Comparison of ENCODE assay signal across 12 mouse cellular contexts in the genomic region with DNA sequence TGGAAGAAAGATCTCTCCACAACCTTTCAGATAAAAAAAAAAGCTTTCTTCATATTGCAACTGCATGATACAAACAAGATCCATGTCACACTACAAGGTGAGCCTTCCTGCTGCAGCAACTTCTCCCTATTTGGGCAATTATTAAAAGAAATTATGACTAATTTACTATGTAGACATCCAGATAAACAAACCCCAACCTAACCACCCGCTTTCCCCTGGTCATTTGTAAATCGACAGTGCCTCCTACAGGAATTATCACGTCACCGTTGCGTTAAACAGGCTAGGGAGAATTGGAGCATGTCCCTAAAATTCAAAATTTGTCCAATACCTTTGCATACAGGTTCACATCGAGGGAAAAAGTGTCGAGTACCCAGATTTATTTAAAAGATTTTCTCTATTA. TPM values are rescaled to one million over a fixed set of nuclear protein-coding genes. Genes with fewer than 3 reads are reported as not detected.
A peak's percentile ranks its signal among the peaks of the same experiment; 100 is the strongest.
DNase-seq lines count a peak whose midpoint lies in the region; ATAC-seq lines count a peak whose summit lies in the region.
"Had no signal": no experiment of that assay in that cellular context is flagged by ENCODE, and none has a peak within 500 bp of the region (broad histone marks: within the 10 kb centered on the region; RNA-seq: fewer than 3 reads in every experiment).

No protein-coding gene starts in this region.

- H3K4me3 ChIP-seq in forebrain, embryonic 14.5 days (ENCODE audit: low read depth, low read length): no peak overlapping the region
- H3K4me3 ChIP-seq in forebrain, embryonic 15.5 days: no peak overlapping the region
- H3K4me3 ChIP-seq in liver, embryonic 12.5 days: peak overlapping the region; percentile 13; the same call in 1 of the 2 replicates
- H3K4me3 ChIP-seq in liver, embryonic 11.5 days (ENCODE audit: low read depth, low read length): no peak overlapping the region
- H3K4me3 ChIP-seq: erythroblast, embryonic 14.5 days had no signal

- peaks cover 14% of the 10 kb centered on the region; the same call in 1 of the 2 replicates for H3K4me1 ChIP-seq in forebrain, embryonic 14.5 days (ENCODE audit: control insufficient read depth, insufficient read depth, low read length)
- peaks cover 38% of the 10 kb centered on the region for H3K4me1 ChIP-seq in forebrain, embryonic 15.5 days
- H3K4me1 ChIP-seq in liver, embryonic 12.5 days: peaks cover 33% of the 10 kb centered on the region
- H3K4me1 ChIP-seq in liver, embryonic 11.5 days (replicated peaks; ENCODE audit: control insufficient read depth, insufficient read depth, low read length): peaks cover 8% of the 10 kb centered on the region

- peaks cover 34% of the 10 kb centered on the region for H3K27me3 ChIP-seq in forebrain, embryonic 14.5 days (replicated peaks; ENCODE audit: control insufficient read depth, insufficient read depth, low read length)
- H3K27me3 ChIP-seq in forebrain, embryonic 15.5 days: peaks cover 29% of the 10 kb centered on the region; the same call in 1 of the 2 replicates
- H3K27me3 ChIP-seq in liver, embryonic 12.5 days (replicated peaks): peaks cover 58% of the 10 kb centered on the region
- peaks cover 54% of the 10 kb centered on the region for H3K27me3 ChIP-seq in liver, embryonic 11.5 days (replicated peaks; ENCODE audit: control insufficient read depth, insufficient read depth, low read length)

- H3K9me3 ChIP-seq in forebrain, embryonic 14.5 days (replicated peaks; ENCODE audit: control insufficient read depth, low read length): no peaks in the 10 kb centered on the region
- H3K9me3 ChIP-seq in forebrain, embryonic 15.5 days: no peaks in the 10 kb centered on the region
- H3K9me3 ChIP-seq in liver, embryonic 12.5 days (replicated peaks): no peaks in the 10 kb centered on the region
- H3K9me3 ChIP-seq in liver, embryonic 11.5 days (ENCODE audit: control insufficient read depth, low read length): no peaks in the 10 kb centered on the region

- H3K4me2 ChIP-seq in forebrain, embryonic 14.5 days (ENCODE audit: low read length): no peak overlapping the region
- H3K4me2 ChIP-seq in forebrain, embryonic 15.5 days (replicated peaks): no peak overlapping the region
- H3K4me2 ChIP-seq in liver, embryonic 12.5 days: peak overlapping the region; percentile 44
- H3K4me2 ChIP-seq in liver, embryonic 11.5 days: no peak overlapping the region; the same call in 1 of the 2 replicates

- peak; percentile 69 for DNase-seq in forebrain, embryonic 14.5 days (ENCODE audit: low spot score)
- DNase-seq in liver, embryonic 11.5 days (ENCODE audit: low spot score): no peak
- peak; percentile 53 for DNase-seq in adipocyte (ENCODE audit: low spot score)
- DNase-seq in mesoderm, embryonic 11.5 days (ENCODE audit: low read depth, low spot score): peak; percentile 42
- DNase-seq in thymus, postnatal 14 days: no peak
- no peak for DNase-seq in layer of hippocampus, postnatal 36 days
- DNase-seq: right cerebral cortex, postnatal 14 days had no signal

- WGBS in forebrain, embryonic 14.5 days: 5% methylated on average over 7 of the region's 7 CpGs
- 11% methylated on average over 7 of the region's 7 CpGs for whole genome bisulfite sequencing in forebrain, embryonic 15.5 days
- WGBS in liver, embryonic 12.5 days (ENCODE audit: insufficient replicate concordance): 9% methylated on average over 7 of the region's 7 CpGs
- 11% methylated on average over 7 of the region's 7 CpGs for WGBS in liver, embryonic 11.5 days

- H3K36me3 ChIP-seq in forebrain, embryonic 14.5 days (ENCODE audit: control insufficient read depth, insufficient read depth, low read length): peaks cover 3% of the 10 kb centered on the region; the same call in 1 of the 2 replicates
- H3K36me3 ChIP-seq in forebrain, embryonic 15.5 days: no peaks in the 10 kb centered on the region
- H3K36me3 ChIP-seq in liver, embryonic 12.5 days: peaks cover 12% of the 10 kb centered on the region
- H3K36me3 ChIP-seq in liver, embryonic 11.5 days (ENCODE audit: control insufficient read depth, insufficient read depth, low read length): no peaks in the 10 kb centered on the region

- H3K9ac ChIP-seq in forebrain, embryonic 14.5 days (ENCODE audit: low read length): no peak overlapping the region
- no peak overlapping the region for H3K9ac ChIP-seq in forebrain, embryonic 15.5 days (replicated peaks)
- H3K9ac ChIP-seq in liver, embryonic 12.5 days: no peak overlapping the region
- no peak overlapping the region for H3K9ac ChIP-seq in liver, embryonic 11.5 days (ENCODE audit: low read depth, low read length)

- H3K27ac ChIP-seq in forebrain, embryonic 14.5 days (ENCODE audit: low read depth, low read length): no peak overlapping the region
- H3K27ac ChIP-seq in forebrain, embryonic 15.5 days (replicated peaks): no peak overlapping the region
- no peak overlapping the region for H3K27ac ChIP-seq in liver, embryonic 12.5 days
- no peak overlapping the region for H3K27ac ChIP-seq in liver, embryonic 11.5 days (ENCODE audit: low read depth, low read length)

- ATAC-seq in forebrain, embryonic 14.5 days: no peak
- ATAC-seq in forebrain, embryonic 15.5 days (replicated peaks): no peak
- ATAC-seq in liver, embryonic 12.5 days: no peak
- no peak for ATAC-seq in liver, embryonic 11.5 days (replicated peaks; ENCODE audit: low FRiP score)

RNA-seq across cellular contexts. Expression of a gene that starts 10.0 kb away (rescaled TPM):
- polyA plus RNA-seq in forebrain, embryonic 14.5 days (2014; fragmentation: Nextera tagmentation; extraction: Ambion mirVana): 10.9 and 12.2 TPM in 2 replicates
- 12.4 and 13.5 TPM in 2 replicates for polyA plus RNA-seq in forebrain, embryonic 15.5 days (2015; fragmentation: Nextera tagmentation; extraction: Ambion mirVana)
- polyA plus RNA-seq in liver, embryonic 12.5 days (2016; fragmentation: Nextera tagmentation; extraction: Ambion mirVana): not detected in 2 replicates
- polyA plus RNA-seq in liver, embryonic 11.5 days (2014; fragmentation: Nextera tagmentation; extraction: Ambion mirVana): 0.05 TPM in 1 of 2 replicates, not detected in the other
- total RNA-seq in layer of hippocampus, postnatal 36 days (2021): 1 to 10 TPM; 3.6 to 4.1 TPM
- total RNA-seq: granulocyte monocyte progenitor cell, adult 5-6 weeks had no signal
- polyA plus RNA-seq: erythroblast, embryonic 14.5 days; lung, embryonic 16.5 days had no signal

RNA-seq across cellular contexts. Expression of a gene that starts 30.7 kb away (rescaled TPM):
- 6.2 and 7.2 TPM in 2 replicates for polyA plus RNA-seq in forebrain, embryonic 14.5 days (2014; fragmentation: Nextera tagmentation; extraction: Ambion mirVana)
- 8.5 and 9.3 TPM in 2 replicates for polyA plus RNA-seq in forebrain, embryonic 15.5 days (2015; fragmentation: Nextera tagmentation; extraction: Ambion mirVana)
- polyA plus RNA-seq in liver, embryonic 12.5 days (2016; fragmentation: Nextera tagmentation; extraction: Ambion mirVana): 27.1 and 28.3 TPM in 2 replicates
- 27.6 and 31.6 TPM in 2 replicates for polyA plus RNA-seq in liver, embryonic 11.5 days (2014; fragmentation: Nextera tagmentation; extraction: Ambion mirVana)
- total RNA-seq in layer of hippocampus, postnatal 36 days (2021): 10 to 100 TPM; 22.8 to 23.9 TPM

RNA-seq across cellular contexts. Expression of a gene that starts 30.8 kb away (rescaled TPM):
- polyA plus RNA-seq in forebrain, embryonic 14.5 days (2014; fragmentation: Nextera tagmentation; extraction: Ambion mirVana): 23.4 and 25.9 TPM in 2 replicates
- polyA plus RNA-seq in forebrain, embryonic 15.5 days (2015; fragmentation: Nextera tagmentation; extraction: Ambion mirVana): 28.5 and 30.5 TPM in 2 replicates
- polyA plus RNA-seq in liver, embryonic 12.5 days (2016; fragmentation: Nextera tagmentation; extraction: Ambion mirVana): 17.4 and 19.1 TPM in 2 replicates
- 22.1 and 22.6 TPM in 2 replicates for polyA plus RNA-seq in liver, embryonic 11.5 days (2014; fragmentation: Nextera tagmentation; extraction: Ambion mirVana)
- 10 to 100 TPM; 26.0 to 27.3 TPM for total RNA-seq in layer of hippocampus, postnatal 36 days (2021)

Comparison
In these comparisons a context has a peak if more than half of its experiments do, and no peak if none do; other contexts are left out.
1. DNase-seq: peak in forebrain, embryonic 14.5 days (single experiment), adipocyte (single experiment) and mesoderm, embryonic 11.5 days (single experiment); none in liver, embryonic 11.5 days (single experiment), thymus, postnatal 14 days (single experiment) and layer of hippocampus, postnatal 36 days (0 of 2).
2. RNA of a gene that starts 10.0 kb away (polyA plus RNA-seq): 12.4 to 13.5 TPM in forebrain, embryonic 15.5 days and 10.9 to 12.2 TPM in forebrain, embryonic 14.5 days; 0.05 TPM in liver, embryonic 11.5 days and not detected in liver, embryonic 12.5 days; every median in the first group is over 10 times any median in the second.